Mouse (Mus musculus): Measurements from ENCODE around the gene Cntfr.

- TF ChIP-seq POLR2A (IDR thresholded peaks at IDR 0.05; ENCODE audit: control insufficient read depth, extremely low read depth, insufficient read depth, low read length, poor library complexity) = no peak
- TF ChIP-seq CTCF (IDR thresholded peaks at IDR 0.05; ENCODE audit: borderline replicate concordance, control insufficient read depth, extremely low read depth, insufficient read depth, low read length, poor library complexity) = no peak
Observed at GRCm38 (mm10) chr4:41648627-41649026, 48.3 kb downstream of the Cntfr start.

Measured in thymus, adult 2 months (tissue).